Mouse (Mus musculus) hindbrain, embryonic 14.5 days (tissue): ENCODE data around the gene Zfp229. TPM values are rescaled to one million over a fixed set of nuclear protein-coding genes. Genes with fewer than 3 reads are reported as not detected.
"Not testable (repeated sequence)": the region's sequence is repeated elsewhere in the genome, so short reads cannot be mapped to it uniquely, and the experiment has no call there.

Experiments
- ATAC-seq: fragments of 200-750 bp; cut with Nextera tagmentation; 2 replicates; pipeline ENCODE4 v1.8.0; 2017; ENCODE audit warnings: moderate number of reproducible peaks, mild to moderate bottlenecking, moderate TSS enrichment, moderate library complexity; ENCODE audit not compliant: low FRiP score
- DNase-seq: peaks from one replicate; pipeline ENCODE4 v3.0.0-alpha.2; 2015; ENCODE audit warnings: low spot score
- H3K27ac ChIP-seq: fragments of 300-500 bp; sonication (generic); 2 replicates; pipeline ENCODE4 v1.5.1; 2014; ENCODE audit warnings: mild to moderate bottlenecking, moderate library complexity
- H3K27me3 ChIP-seq: fragments of 300-500 bp; sonication (generic); 2 replicates; pipeline ENCODE4 v1.6.1; 2014; ENCODE audit warnings: mild to moderate bottlenecking, low read length, mixed read lengths; ENCODE audit not compliant: control insufficient read depth, insufficient read depth
- H3K36me3 ChIP-seq: fragments of 300-500 bp; sonication (generic); replicated peaks from 2 replicates; pipeline ENCODE4 v1.6.1; 2014; ENCODE audit not compliant: control insufficient read depth, insufficient read depth
- H3K4me1 ChIP-seq: fragments of 300-500 bp; sonication (generic); replicated peaks from 2 replicates; pipeline ENCODE4 v1.6.1; 2014; ENCODE audit warnings: antibody characterized with exemption, low read length, mixed read lengths; ENCODE audit not compliant: control insufficient read depth, insufficient read depth
- H3K4me2 ChIP-seq: fragments of 300-500 bp; sonication (generic); replicated peaks from 2 replicates; pipeline ENCODE4 v1.6.1; 2014; ENCODE audit warnings: mild to moderate bottlenecking, moderate library complexity
- H3K4me3 ChIP-seq: fragments of 300-500 bp; sonication (generic); replicated peaks from 2 replicates; pipeline ENCODE4 v1.5.1; 2014; ENCODE audit warnings: mild to moderate bottlenecking, low read length
- H3K9ac ChIP-seq: fragments of 300-500 bp; sonication (generic); 2 replicates; pipeline ENCODE4 v1.6.1; 2014
- H3K9me3 ChIP-seq: fragments of 300-500 bp; sonication (generic); 2 replicates; pipeline ENCODE4 v1.6.1; 2016; ENCODE audit warnings: low read length; ENCODE audit not compliant: control insufficient read depth
- WGBS: fragments of 180-500 bp; shearing (Covaris S2); extraction: QIAGEN DNeasy Blood & Tissue Kit; methylation state at CpG from one replicate; pipeline ENCODE4 v1.1.7; 2014; 5-methylcytosine and 5-hydroxymethylcytosine counted together
- polyA plus RNA-seq: library from polyadenylated mRNA; unstranded; fragments of >200 nt; fragmentation: Nextera tagmentation; extraction: Ambion mirVana; gene quantifications from 2 replicates; pipeline ENCODE4 v1.2.1, GENCODE M21; 2014

Zfp229 gene
- 7.9 and 11.6 TPM in 2 replicates for polyA plus RNA-seq

GRCm38 (mm10) chr17:21730495-21730894, at the start of gene Zfp229:
Zfp229 (plus strand) TSS chr17:21730795.
- DNase-seq, result not testable (repeated sequence)

GRCm38 (mm10) chr17:21691560-21691959, 39.0 kb upstream of the Zfp229 start, which contains the start of gene Gm10226:
Gm10226 (plus strand) TSS chr17:21691860.
- WGBS, result 91% methylated on average over 3 of the region's 3 CpGs
- H3K4me1 ChIP-seq, result no peaks in the 10 kb centered on the region
- H3K36me3 ChIP-seq, result peaks cover 60% of the 10 kb centered on the region
- ATAC-seq (no peak), DNase-seq (no peak)
- H3K27ac ChIP-seq, result no peak within 1 kb of the TSS
- no peaks in the 10 kb centered on the region for H3K27me3 ChIP-seq
- no peak within 1 kb of the TSS for H3K4me2 ChIP-seq
- no peak within 1 kb of the TSS for H3K4me3 ChIP-seq
- no peaks in the 10 kb centered on the region for H3K9me3 ChIP-seq
- H3K9ac ChIP-seq, result no peak within 1 kb of the TSS

More at GRCm38 (mm10) chr17:21730495-21730894, at the start of gene Zfp229:
- not testable (repeated sequence) for H3K9ac ChIP-seq, H3K4me2 ChIP-seq, ATAC-seq, H3K27ac ChIP-seq, H3K36me3 ChIP-seq, H3K9me3 ChIP-seq, H3K4me3 ChIP-seq, H3K27me3 ChIP-seq
- H3K4me1 ChIP-seq, result peaks cover 15% of the 10 kb centered on the region
- WGBS, result 97% methylated on average over 10 of the region's 22 CpGs

DNA sequence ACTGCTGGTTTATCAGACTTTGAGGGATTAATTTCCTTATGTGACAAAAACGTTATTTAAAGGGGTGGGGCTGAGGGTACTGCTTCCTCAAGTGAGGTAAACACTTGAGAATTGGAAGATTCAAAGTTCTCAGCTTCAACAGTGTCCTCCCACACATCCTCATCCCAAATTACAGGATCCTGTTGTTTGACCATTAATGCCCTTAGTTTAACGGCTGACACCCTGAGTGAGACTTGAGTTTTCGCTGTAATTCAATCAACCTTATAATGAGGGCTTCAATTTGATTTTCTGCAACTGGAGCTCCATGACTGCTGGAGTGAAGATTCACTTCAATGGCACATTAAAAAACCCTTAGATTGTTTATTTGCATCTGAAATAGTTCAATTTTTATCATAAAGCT, 37.3 kb upstream of the Zfp229 start:
- Histone ChIP-seq H3K4me1 (no peaks in the 10 kb centered on the region), H3K9ac (no peak overlapping the region), H3K27me3 (no peaks in the 10 kb centered on the region), H3K9me3 (no peaks in the 10 kb centered on the region), H3K4me2 (no peak overlapping the region), H3K36me3 (peaks cover 45% of the 10 kb centered on the region), H3K27ac (no peak overlapping the region), H3K4me3 (no peak overlapping the region)
- DNase-seq (no peak), ATAC-seq (no peak)
- 82% methylated on average over 3 of the region's 3 CpGs for WGBS

DNA sequence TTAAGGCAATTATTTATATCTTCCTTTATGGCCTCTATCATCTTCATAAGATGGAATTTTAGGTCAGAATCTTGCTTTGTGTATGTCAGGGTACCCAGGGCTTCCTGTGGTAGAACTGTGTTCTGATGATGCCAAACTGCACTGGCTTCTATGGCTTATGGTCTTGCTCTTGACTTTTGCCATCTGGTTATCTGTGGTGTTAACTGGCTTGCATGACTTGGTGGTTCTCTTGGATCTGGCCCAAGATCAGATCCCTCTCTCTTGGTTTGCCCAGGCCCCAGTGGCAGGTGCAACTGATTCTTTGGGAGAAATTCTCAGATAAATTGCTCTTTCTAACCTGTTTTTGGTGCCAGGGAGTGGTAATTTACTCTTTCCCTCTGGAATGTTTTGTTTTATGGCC, 34.5 kb upstream of the Zfp229 start:
- H3K36me3 ChIP-seq, result peaks cover 23% of the 10 kb centered on the region
- no peaks in the 10 kb centered on the region for H3K4me1 ChIP-seq
- no peak overlapping the region for H3K4me2 ChIP-seq
- no peak overlapping the region for H3K9ac ChIP-seq
- H3K27me3 ChIP-seq, result no peaks in the 10 kb centered on the region
- no peak overlapping the region for H3K27ac ChIP-seq
- ATAC-seq (no peak), DNase-seq (no peak)
- no peak overlapping the region for H3K4me3 ChIP-seq
- no peaks in the 10 kb centered on the region for H3K9me3 ChIP-seq

- 42% methylated on average over 5 of the region's 5 CpGs for WGBS
- DNase-seq (no peak), ATAC-seq (no peak)
- Histone ChIP-seq H3K4me2 (no peak overlapping the region), H3K36me3 (no peaks in the 10 kb centered on the region), H3K27me3 (no peaks in the 10 kb centered on the region), H3K9me3 (no peaks in the 10 kb centered on the region), H3K27ac (no peak overlapping the region), H3K4me3 (no peak overlapping the region), H3K4me1 (no peaks in the 10 kb centered on the region; the same call in 1 of the 2 replicates), H3K9ac (no peak overlapping the region)
Measured at GRCm38 (mm10) chr17:21702281-21703240, 28.0 kb upstream of the Zfp229 start.

DNA sequence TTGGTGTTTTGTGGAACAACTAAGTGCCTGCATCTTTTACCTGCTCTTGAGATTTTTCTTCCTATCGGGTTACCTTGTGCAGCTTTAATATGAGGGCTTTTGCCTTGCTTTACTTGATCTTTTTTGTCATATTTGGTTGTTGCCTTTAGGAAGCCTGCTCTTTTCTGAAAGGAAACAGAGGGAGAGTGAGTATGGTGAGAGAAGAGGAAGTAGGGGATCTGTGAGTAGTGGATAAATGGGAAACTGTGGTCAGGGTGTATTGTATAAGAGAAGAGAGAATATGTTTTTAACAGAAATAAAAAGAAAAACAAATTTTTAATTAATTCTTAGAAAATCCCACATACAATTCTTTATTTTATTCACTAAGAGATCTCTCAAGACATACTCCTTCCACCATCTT, 27.2 kb upstream of the Zfp229 start:
- Histone ChIP-seq H3K9ac (no peak overlapping the region), H3K4me3 (no peak overlapping the region), H3K4me2 (no peak overlapping the region), H3K9me3 (no peaks in the 10 kb centered on the region), H3K27me3 (no peaks in the 10 kb centered on the region), H3K27ac (no peak overlapping the region), H3K4me1 (peaks cover 4% of the 10 kb centered on the region), H3K36me3 (no peaks in the 10 kb centered on the region)
- WGBS, result 84% methylated on average over 1 of the region's 1 CpGs
- no peak for ATAC-seq
- DNase-seq, result no peak

GRCm38 (mm10) chr17:21707343-21707996, 23.1 kb upstream of the Zfp229 start, which contains the start of gene Zfp760:
Zfp760 (plus strand) TSS chr17:21707741.
- Histone ChIP-seq H3K4me3 (peak within 1 kb of the TSS; percentile 62), H3K4me2 (peak within 1 kb of the TSS; percentile 69), H3K9ac (peak within 1 kb of the TSS; percentile 78), H3K27me3 (no peaks in the 10 kb centered on the region), H3K9me3 (no peaks in the 10 kb centered on the region), H3K4me1 (peaks cover 13% of the 10 kb centered on the region), H3K36me3 (peaks cover 7% of the 10 kb centered on the region; the same call in 1 of the 2 replicates), H3K27ac (peak within 1 kb of the TSS; percentile 73)
- ATAC-seq (peak; percentile 98), DNase-seq (peak; percentile 87)
- WGBS, result 4% methylated on average over 26 of the region's 26 CpGs

DNA sequence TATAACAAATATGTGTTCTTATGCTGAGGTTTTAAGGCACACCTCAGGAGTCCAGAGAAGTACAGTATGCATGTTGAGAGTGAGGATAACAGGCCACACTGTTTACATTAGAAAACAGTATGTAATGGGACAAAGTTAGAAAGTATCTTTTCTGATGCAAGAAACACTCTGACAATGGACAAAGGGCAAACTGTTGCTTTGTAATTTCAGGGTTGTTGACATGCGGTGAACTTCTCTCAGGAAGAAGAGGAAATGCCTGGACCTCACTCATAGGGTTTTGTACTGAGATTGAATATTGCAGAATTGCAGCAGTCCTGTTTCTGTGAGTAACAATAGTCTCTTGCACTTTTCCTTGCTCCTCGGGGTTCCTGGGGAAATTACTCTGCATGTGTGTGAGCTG, 22.2 kb upstream of the Zfp229 start:
- Histone ChIP-seq H3K4me1 (peaks cover 13% of the 10 kb centered on the region), H3K9ac (peak overlapping the region; percentile 78), H3K4me2 (peak overlapping the region; percentile 69), H3K9me3 (no peaks in the 10 kb centered on the region), H3K27me3 (no peaks in the 10 kb centered on the region), H3K36me3 (peaks cover 13% of the 10 kb centered on the region; the same call in 1 of the 2 replicates), H3K27ac (no peak overlapping the region), H3K4me3 (peak overlapping the region; percentile 62)
- DNase-seq (no peak), ATAC-seq (no peak)
- 29% methylated on average over 2 of the region's 2 CpGs for WGBS

DNA sequence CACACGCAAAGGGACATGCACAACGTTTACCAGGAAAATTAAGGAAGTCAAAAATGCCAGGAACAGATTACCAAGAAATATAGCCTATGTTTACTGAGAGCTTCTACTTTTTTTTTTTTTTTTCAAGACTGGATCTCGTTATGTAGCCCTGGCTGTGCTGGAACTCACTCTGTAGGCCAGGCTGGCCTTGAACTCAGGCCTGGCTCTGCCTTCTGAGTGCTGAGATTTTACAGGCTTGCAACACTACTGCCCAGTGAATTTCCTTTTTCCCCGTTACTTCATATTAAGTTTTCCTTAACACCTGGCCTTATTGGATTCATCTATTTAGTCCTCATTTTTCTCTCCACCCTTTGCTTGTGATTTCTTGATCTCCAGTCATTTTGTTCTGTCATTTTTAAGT, 2.5 kb downstream of the Zfp229 start:
- ATAC-seq (peak; percentile 29; the same call in 1 of the 2 replicates), DNase-seq (no peak)
- Histone ChIP-seq H3K4me2 (peak overlapping the region; percentile 54), H3K27ac (peak overlapping the region; percentile 79), H3K27me3 (no peaks in the 10 kb centered on the region), H3K4me3 (peak overlapping the region; percentile 67), H3K4me1 (peaks cover 15% of the 10 kb centered on the region), H3K9ac (peak overlapping the region; percentile 84), H3K9me3 (no peaks in the 10 kb centered on the region), H3K36me3 (peaks cover 11% of the 10 kb centered on the region; the same call in 1 of the 2 replicates)
- WGBS, result 80% methylated on average over 4 of the region's 4 CpGs
